Mouse (Mus musculus) midbrain, embryonic 14.5 days (tissue): ENCODE measurements at regions not wholly inside any gene's neighbourhood (a gene's known extent, or its start where the extent isn't known, plus 50 kb on each side); places are given as distances from the start of the nearest gene placed in this dataset.
"Not testable (repeated sequence)": the region's sequence is repeated elsewhere in the genome, so short reads cannot be mapped to it uniquely, and the experiment has no call there.

Experiments used
- ATAC-seq: fragments of 200-750 bp; cut with Nextera tagmentation; 2 replicates; pipeline ENCODE4 v1.8.0; 2017; ENCODE audit warnings: moderate number of reproducible peaks, moderate library complexity; ENCODE audit not compliant: low FRiP score, low TSS enrichment
- DNase-seq: peaks from one replicate; pipeline ENCODE4 v3.0.0-alpha.2; 2015
- H3K27ac ChIP-seq: fragments of 300-500 bp; sonication (generic); replicated peaks from 2 replicates; pipeline ENCODE4 v1.5.1; 2014; ENCODE audit warnings: mild to moderate bottlenecking, low read depth, low read length, moderate library complexity
- H3K27me3 ChIP-seq: fragments of 300-500 bp; sonication (generic); 2 replicates; pipeline ENCODE4 v1.6.1; 2014; ENCODE audit warnings: low read length, control low read depth, mixed read lengths; ENCODE audit not compliant: control insufficient read depth, insufficient read depth
- H3K36me3 ChIP-seq: fragments of 300-500 bp; sonication (generic); 2 replicates; pipeline ENCODE4 v1.6.1; 2014; ENCODE audit warnings: low read length, control low read depth; ENCODE audit not compliant: control insufficient read depth, insufficient read depth
- H3K4me1 ChIP-seq: fragments of 300-500 bp; sonication (generic); 2 replicates; pipeline ENCODE4 v1.6.1; 2014; ENCODE audit warnings: mild to moderate bottlenecking, antibody characterized with exemption, low read length, control low read depth; ENCODE audit not compliant: control insufficient read depth, insufficient read depth
- H3K4me2 ChIP-seq: fragments of 300-500 bp; sonication (generic); 2 replicates; pipeline ENCODE4 v1.6.1; 2014; ENCODE audit warnings: mild to moderate bottlenecking, low read length, moderate library complexity
- H3K4me3 ChIP-seq: fragments of 300-500 bp; sonication (generic); replicated peaks from 2 replicates; pipeline ENCODE4 v1.5.1; 2014; ENCODE audit warnings: low read depth, low read length
- H3K9ac ChIP-seq: fragments of 300-500 bp; sonication (generic); replicated peaks from 2 replicates; pipeline ENCODE4 v1.6.1; 2014; ENCODE audit warnings: mild to moderate bottlenecking, low read length, moderate library complexity
- H3K9me3 ChIP-seq: fragments of 300-500 bp; sonication (generic); 2 replicates; pipeline ENCODE4 v1.6.1; 2016; ENCODE audit warnings: low read length, control low read depth, mixed read lengths; ENCODE audit not compliant: control insufficient read depth
- WGBS: fragments of 180-500 bp; shearing (Covaris S2); extraction: QIAGEN DNeasy Blood & Tissue Kit; methylation state at CpG from one replicate; pipeline ENCODE4 v1.1.7; 2014; 5-methylcytosine and 5-hydroxymethylcytosine counted together

DNA sequence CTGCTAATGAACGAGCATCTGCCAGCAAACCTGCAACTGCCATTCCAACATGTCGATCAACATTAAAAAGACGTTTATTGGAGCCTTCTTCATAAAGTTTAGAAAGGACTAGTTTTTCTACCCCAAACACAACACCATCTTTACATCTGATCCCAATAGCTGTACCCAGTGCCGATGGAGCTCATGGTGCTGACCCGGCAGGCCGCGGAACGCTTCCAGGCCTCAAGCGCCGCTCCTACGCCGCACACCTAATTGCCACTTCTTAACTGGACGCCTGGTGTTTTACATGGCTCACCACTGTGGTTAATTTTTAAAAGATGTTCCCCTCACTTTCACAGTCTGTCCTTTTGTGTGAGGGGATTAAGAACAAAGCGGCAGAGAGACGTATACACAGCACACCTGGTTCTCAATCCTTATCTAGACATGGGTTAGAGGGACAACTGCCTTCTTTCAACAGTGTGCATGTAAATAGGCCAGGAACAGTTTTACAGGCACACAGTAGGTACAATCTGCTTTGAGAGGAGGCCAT, 183.7 kb upstream of the Klf14 start:
- not testable (repeated sequence) for DNase-seq

DNA sequence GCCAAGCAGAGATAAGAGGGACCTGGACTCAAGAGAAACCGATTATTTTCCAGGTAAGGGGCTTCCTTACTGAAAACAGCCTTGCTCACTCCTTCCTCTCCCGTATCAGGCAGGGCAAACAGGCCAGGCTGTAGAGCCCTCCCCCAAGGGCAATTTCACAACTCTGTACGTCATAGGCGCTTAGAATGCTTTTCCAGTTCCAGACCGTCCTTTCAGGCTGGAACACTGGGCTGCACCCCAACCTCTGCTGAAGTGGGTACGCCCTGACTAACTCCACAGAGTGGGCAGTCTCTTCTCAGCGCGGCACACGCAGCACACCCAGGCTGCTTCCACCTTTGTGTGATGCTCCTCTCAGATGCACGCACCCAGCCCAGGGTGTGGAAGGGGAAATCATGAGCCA, 186.8 kb upstream of the Klf14 start:
- H3K4me2 ChIP-seq = no peak overlapping the region
- WGBS = 88% methylated on average over 10 of the region's 10 CpGs
- H3K4me3 ChIP-seq = no peak overlapping the region
- H3K27me3 ChIP-seq = no peaks in the 10 kb centered on the region
- H3K36me3 ChIP-seq = no peaks in the 10 kb centered on the region
- no peak overlapping the region for H3K9ac ChIP-seq
- no peaks in the 10 kb centered on the region for H3K4me1 ChIP-seq
- H3K27ac ChIP-seq = no peak overlapping the region
- ATAC-seq (no peak), DNase-seq (no peak)
- no peaks in the 10 kb centered on the region for H3K9me3 ChIP-seq

More for the DNA sequence above, 183.7 kb upstream of the Klf14 start:
- H3K27ac ChIP-seq, H3K4me2 ChIP-seq, H3K9ac ChIP-seq, H3K36me3 ChIP-seq, H3K9me3 ChIP-seq, H3K27me3 ChIP-seq, ATAC-seq, H3K4me3 ChIP-seq, H3K4me1 ChIP-seq: not testable (repeated sequence)
- 91% methylated on average over 15 of the region's 15 CpGs for WGBS

DNA sequence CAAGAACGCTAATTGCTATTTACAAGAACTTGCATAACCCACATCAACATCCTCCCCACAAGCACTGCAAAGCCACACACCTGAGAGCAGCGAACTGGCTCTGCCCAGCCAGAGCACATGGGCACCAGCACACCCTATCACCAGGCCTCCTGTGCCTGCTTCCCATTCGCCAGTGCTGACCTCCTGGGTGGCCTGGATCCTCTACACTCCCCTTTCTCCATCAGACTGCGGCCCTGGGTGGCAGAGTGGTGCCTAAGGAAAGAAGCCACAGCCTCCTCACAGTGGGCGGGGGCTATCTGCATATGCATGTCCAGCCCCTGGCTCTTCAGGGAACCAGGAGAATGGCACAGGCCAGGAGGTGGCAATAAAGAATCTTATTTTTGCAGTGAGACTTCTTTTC, 187.9 kb upstream of the Klf14 start:
- WGBS = 39% methylated on average over 5 of the region's 5 CpGs
- Histone ChIP-seq H3K27ac (no peak overlapping the region), H3K4me1 (no peaks in the 10 kb centered on the region), H3K9me3 (no peaks in the 10 kb centered on the region), H3K4me2 (no peak overlapping the region), H3K9ac (no peak overlapping the region), H3K36me3 (no peaks in the 10 kb centered on the region), H3K4me3 (no peak overlapping the region), H3K27me3 (no peaks in the 10 kb centered on the region)
- no peak for DNase-seq
- ATAC-seq = no peak

DNA sequence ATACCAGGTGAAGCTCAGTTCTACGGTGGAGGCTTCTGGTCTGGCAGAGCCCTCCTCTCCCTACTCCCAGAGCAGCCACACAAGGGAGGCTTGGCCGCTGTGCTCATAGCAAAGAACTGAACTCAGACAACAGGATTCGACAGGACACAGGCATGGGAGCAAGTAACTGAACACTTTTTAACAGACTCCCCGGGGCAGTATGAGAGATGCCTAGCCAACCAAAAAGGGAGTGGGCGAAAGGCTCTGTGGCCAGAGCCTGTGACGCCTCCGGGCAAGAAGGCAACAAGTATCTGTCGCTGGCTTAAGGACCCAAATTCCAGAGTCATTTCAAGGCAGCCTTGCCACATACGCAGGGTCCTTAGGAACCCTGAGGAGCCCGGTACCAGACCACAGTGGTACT, 188.8 kb upstream of the Klf14 start:
- Histone ChIP-seq H3K4me3 (no peak overlapping the region), H3K9me3 (no peaks in the 10 kb centered on the region), H3K9ac (no peak overlapping the region), H3K4me2 (no peak overlapping the region), H3K27ac (no peak overlapping the region), H3K4me1 (no peaks in the 10 kb centered on the region), H3K36me3 (no peaks in the 10 kb centered on the region), H3K27me3 (no peaks in the 10 kb centered on the region)
- DNase-seq (no peak), ATAC-seq (no peak)
- WGBS = 86% methylated on average over 10 of the region's 10 CpGs

DNA sequence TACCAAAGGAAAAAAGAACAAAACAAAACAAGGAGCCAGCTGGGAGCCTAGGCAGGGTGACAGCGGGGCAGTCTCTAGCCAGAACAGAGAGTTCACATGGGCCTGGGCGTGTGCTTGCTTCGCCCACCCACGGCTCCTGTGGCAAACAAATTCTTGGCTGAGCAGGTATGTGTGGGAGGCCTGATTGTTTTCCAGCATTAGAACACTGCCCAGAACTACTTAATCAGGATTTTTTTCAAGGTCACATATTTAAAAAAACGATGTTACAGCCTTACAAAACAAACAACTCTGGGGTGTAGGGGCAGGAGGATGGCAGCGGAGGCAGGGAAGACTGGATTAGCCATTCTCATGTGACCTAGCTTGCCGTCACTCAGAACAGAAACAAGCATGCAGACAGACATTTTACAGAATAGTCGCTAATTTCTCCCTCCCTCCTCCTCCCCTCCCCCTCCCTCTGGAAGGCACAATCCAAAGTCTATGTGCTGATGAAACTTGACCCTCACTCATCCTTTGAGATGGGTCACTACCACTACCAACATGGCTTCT, 189.5 kb upstream of the Klf14 start:
- H3K27me3 ChIP-seq = no peaks in the 10 kb centered on the region
- ATAC-seq = no peak
- H3K4me3 ChIP-seq = no peak overlapping the region
- no peak overlapping the region for H3K4me2 ChIP-seq
- DNase-seq = no peak
- no peaks in the 10 kb centered on the region for H3K36me3 ChIP-seq
- 62% methylated on average over 8 of the region's 8 CpGs for WGBS
- H3K9ac ChIP-seq = no peak overlapping the region
- no peaks in the 10 kb centered on the region for H3K9me3 ChIP-seq
- no peaks in the 10 kb centered on the region for H3K4me1 ChIP-seq
- no peak overlapping the region for H3K27ac ChIP-seq

DNA sequence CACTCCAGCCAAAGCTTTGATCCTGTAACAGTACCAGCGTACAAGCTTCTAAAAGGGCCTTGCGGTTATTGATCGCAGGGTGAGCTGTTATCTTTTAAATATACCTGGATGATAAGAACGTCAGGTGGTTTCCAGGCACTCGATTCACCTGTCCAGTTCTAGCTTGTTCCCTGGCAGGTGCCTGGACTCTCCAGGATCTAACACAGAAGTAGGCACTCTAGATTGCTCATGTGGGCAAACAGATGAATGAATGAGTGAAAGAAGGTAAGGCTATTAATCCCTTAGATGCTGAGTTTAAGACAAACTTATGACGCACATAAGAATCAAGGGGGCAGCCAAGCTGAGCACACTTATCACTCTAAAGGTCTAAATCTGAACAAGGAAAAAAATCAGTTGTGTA, 190.3 kb upstream of the Klf14 start:
- H3K9me3 ChIP-seq = no peaks in the 10 kb centered on the region
- H3K4me2 ChIP-seq = no peak overlapping the region
- no peaks in the 10 kb centered on the region for H3K4me1 ChIP-seq
- H3K27me3 ChIP-seq = no peaks in the 10 kb centered on the region
- H3K27ac ChIP-seq = no peak overlapping the region
- no peak for ATAC-seq
- no peak overlapping the region for H3K9ac ChIP-seq
- H3K4me3 ChIP-seq = no peak overlapping the region
- no peaks in the 10 kb centered on the region for H3K36me3 ChIP-seq
- no peak for DNase-seq
- WGBS = 93% methylated on average over 6 of the region's 6 CpGs

DNA sequence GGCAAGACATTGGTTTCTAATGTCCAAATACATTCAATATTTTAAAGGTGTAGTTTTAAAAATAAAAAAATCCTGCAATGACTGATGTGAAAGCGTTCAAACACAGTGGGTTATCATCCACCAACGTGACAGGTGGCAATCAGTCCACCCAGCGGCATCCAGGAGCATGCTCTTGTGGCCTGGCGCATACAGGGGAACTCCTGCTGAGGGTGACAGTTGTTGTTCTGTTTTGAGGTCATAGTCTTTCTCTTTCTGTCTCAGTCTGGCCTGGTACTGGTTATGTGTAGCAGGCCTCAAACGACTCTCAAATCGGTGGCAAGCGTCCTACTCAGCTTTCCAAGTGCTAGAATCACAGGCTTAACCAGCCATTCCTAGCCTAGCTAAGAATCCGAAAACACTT, 191.5 kb upstream of the Klf14 start:
- WGBS = 90% methylated on average over 8 of the region's 8 CpGs
- no peak for ATAC-seq

DNA sequence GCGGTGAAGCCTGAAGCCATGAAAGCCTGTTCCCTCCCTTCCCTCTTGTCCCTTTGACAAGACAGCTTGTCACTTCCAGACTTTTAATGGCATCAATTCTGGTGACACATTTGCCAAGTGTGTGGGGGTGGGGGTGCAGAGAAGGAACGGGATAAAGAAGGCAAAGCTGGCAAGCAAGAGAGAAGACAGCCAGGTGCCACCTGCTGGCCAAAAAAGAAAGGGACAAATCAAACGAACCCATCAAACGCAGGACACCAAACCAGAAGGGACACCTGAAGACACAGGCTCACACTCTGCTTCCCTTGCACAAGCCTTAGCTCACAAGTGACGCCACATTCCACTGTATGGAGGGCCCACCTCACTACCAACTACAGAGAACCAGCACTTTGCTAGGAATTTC, 197.0 kb upstream of the Klf14 start:
- no peak overlapping the region for H3K27ac ChIP-seq
- ATAC-seq (no peak), DNase-seq (peak; percentile 77)
- no peaks in the 10 kb centered on the region for H3K27me3 ChIP-seq
- H3K9ac ChIP-seq = no peak overlapping the region
- H3K36me3 ChIP-seq = no peaks in the 10 kb centered on the region
- no peak overlapping the region for H3K4me2 ChIP-seq
- H3K9me3 ChIP-seq = no peaks in the 10 kb centered on the region
- no peak overlapping the region for H3K4me3 ChIP-seq
- WGBS = 29% methylated on average over 5 of the region's 5 CpGs
- H3K4me1 ChIP-seq = no peaks in the 10 kb centered on the region

More for the DNA sequence above, 191.5 kb upstream of the Klf14 start:
- no peaks in the 10 kb centered on the region for H3K9me3 ChIP-seq
- H3K27me3 ChIP-seq = no peaks in the 10 kb centered on the region
- DNase-seq = no peak
- H3K4me3 ChIP-seq = no peak overlapping the region
- no peaks in the 10 kb centered on the region for H3K36me3 ChIP-seq
- no peak overlapping the region for H3K4me2 ChIP-seq
- no peak overlapping the region for H3K9ac ChIP-seq
- no peaks in the 10 kb centered on the region for H3K4me1 ChIP-seq
- H3K27ac ChIP-seq = no peak overlapping the region

DNA sequence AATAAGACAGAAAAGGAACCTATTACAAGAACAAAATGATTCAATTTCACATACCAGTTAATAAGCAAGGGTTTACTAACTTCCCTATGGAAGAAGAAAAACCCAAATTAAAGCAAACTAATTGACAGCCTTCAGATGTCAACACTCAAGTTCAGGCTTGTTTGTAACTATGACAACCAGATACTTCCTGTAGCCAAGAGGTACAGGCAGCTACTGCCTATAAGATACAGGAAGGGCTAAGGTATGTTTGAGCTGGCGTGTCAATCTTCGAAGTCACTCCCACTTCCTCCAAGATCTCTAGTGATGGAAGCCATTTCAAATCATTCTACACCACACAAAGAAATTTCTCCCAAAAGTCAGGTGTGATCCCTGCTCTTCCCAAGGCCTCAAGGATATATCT, 198.1 kb upstream of the Klf14 start:
- Histone ChIP-seq H3K27ac (no peak overlapping the region), H3K9ac (no peak overlapping the region), H3K9me3 (no peaks in the 10 kb centered on the region), H3K4me1 (no peaks in the 10 kb centered on the region), H3K36me3 (no peaks in the 10 kb centered on the region), H3K4me3 (no peak overlapping the region), H3K27me3 (no peaks in the 10 kb centered on the region), H3K4me2 (no peak overlapping the region)
- no peak for ATAC-seq
- WGBS = 95% methylated on average over 2 of the region's 2 CpGs
- DNase-seq = no peak
